Mouse (Mus musculus): ENCODE results near the gene Irgm1.

- no peak for TF ChIP-seq CTCF (IDR thresholded peaks at IDR 0.05; ENCODE audit: low read depth)
- no peak for TF ChIP-seq EP300 (optimal IDR thresholded peaks at IDR 0.05)
These were observed 53.7 kb downstream of the Irgm1 start for GRCm38 (mm10) chr11:48817794-48818193.

Measured in stomach, postnatal 0 days (tissue).